Mouse (Mus musculus) small intestine, adult 2 months (tissue): ENCODE measurements at regions not wholly inside any gene's neighbourhood (a gene's known extent, or its start where the extent isn't known, plus 50 kb on each side); places are given as distances from the start of the nearest gene placed in this dataset.

Experiments used
- H3K27ac ChIP-seq: fragments of 200-500 bp; 2 replicates; pipeline ENCODE4 v1.5.1; 2012; ENCODE audit warnings: low read depth, low read length, control low read depth, inconsistent platforms; ENCODE audit not compliant: insufficient read depth
- H3K27me3 ChIP-seq: fragments of 200-500 bp; 2 replicates; pipeline ENCODE4 v1.6.1; 2012; ENCODE audit warnings: mild to moderate bottlenecking, moderate library complexity, low read length, inconsistent platforms; ENCODE audit not compliant: control insufficient read depth, insufficient read depth
- H3K36me3 ChIP-seq: fragments of 200-500 bp; 2 replicates; pipeline ENCODE4 v1.6.1; 2012; ENCODE audit warnings: mild to moderate bottlenecking, low read length, control low read depth, inconsistent platforms; ENCODE audit not compliant: control insufficient read depth, insufficient read depth
- H3K4me1 ChIP-seq: fragments of 200-500 bp; 2 replicates; pipeline ENCODE4 v1.6.1; 2012; ENCODE audit warnings: low read length, inconsistent platforms, mixed read lengths; ENCODE audit not compliant: control insufficient read depth, insufficient read depth, insufficient read length
- H3K4me3 ChIP-seq: fragments of 200-500 bp; 2 replicates; pipeline ENCODE4 v1.5.1; 2012; ENCODE audit warnings: low read depth, mild to moderate bottlenecking, control low read depth, inconsistent platforms, low read length, moderate library complexity
- CTCF ChIP-seq: fragments of 200-500 bp; IDR thresholded peaks from 2 replicates; pipeline ENCODE4 v1.5.1; 2012; ENCODE audit warnings: low read depth, mild to moderate bottlenecking, control low read depth, inconsistent platforms, low read length, moderate library complexity, mixed read lengths; ENCODE audit not compliant: insufficient replicate concordance, insufficient read length; ENCODE audit errors: extremely low read depth
- POLR2A ChIP-seq: fragments of 200-500 bp; IDR thresholded peaks from 2 replicates; pipeline ENCODE4 v1.6.1; 2012; ENCODE audit warnings: low read depth, mild to moderate bottlenecking, control low read depth, inconsistent platforms, low read length, moderate library complexity
- WGBS: fragments of 180-500 bp; shearing (Covaris S2); methylation state at CpG from one replicate; pipeline ENCODE4 v1.1.7; 2018; 5-methylcytosine and 5-hydroxymethylcytosine counted together

- Histone ChIP-seq H3K4me1 (no peaks in the 10 kb centered on the region), H3K27me3 (no peaks in the 10 kb centered on the region), H3K36me3 (no peaks in the 10 kb centered on the region), H3K27ac (no peak overlapping the region), H3K4me3 (no peak overlapping the region)
- 74% methylated on average over 7 of the region's 7 CpGs for WGBS
- TF ChIP-seq CTCF (no peak), POLR2A (no peak)
Measured at GRCm38 (mm10) chr10:66817876-66818275, 278.0 kb upstream of the Jmjd1c start.

DNA sequence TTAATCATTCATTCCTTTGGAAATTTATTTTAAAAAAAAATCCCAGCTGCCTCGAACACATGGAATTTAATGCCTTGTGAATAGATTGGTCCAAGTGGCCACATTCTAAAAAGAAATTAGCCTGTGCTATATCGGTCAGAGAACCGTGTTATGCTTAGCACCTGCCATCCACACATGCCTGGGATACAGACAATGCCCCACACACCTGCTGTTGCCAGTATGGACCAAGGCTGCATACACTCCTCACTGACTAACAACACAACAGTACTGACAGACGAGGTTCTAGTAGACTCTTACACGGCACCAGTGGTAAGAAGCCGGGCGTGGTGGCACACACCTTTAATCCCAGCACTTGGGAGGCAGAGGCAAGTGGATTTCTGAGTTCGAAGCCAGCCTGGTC is 276.4 kb upstream of the Jmjd1c start:
- H3K4me3 ChIP-seq = no peak overlapping the region
- H3K27ac ChIP-seq = no peak overlapping the region
- no peaks in the 10 kb centered on the region for H3K27me3 ChIP-seq
- no peaks in the 10 kb centered on the region for H3K4me1 ChIP-seq
- no peaks in the 10 kb centered on the region for H3K36me3 ChIP-seq
- 81% methylated on average over 8 of the region's 8 CpGs for WGBS
- no peak for TF ChIP-seq CTCF
- TF ChIP-seq POLR2A = no peak

DNA sequence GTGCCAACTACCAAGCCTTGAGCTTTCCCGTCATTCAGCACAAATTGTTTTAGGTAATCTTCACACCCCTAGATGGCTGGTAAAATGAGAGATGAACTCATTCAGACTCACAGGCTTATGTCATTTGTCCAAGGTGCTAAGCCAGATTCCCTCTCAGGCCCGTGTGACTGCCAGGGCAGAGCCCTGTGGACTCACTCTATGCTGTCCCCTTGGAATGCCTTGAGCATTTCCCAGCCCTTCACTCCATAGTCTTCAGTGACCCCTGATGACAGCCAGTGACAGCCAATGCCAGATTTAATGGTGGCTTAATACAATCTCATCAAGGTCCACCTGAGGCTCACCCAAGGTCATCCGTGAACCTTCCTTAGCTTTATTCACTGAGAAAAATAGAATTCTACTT is 270.2 kb upstream of the Jmjd1c start:
- H3K27me3 ChIP-seq = no peaks in the 10 kb centered on the region
- no peak overlapping the region for H3K4me3 ChIP-seq
- TF ChIP-seq CTCF = no peak
- no peak for TF ChIP-seq POLR2A
- WGBS = 78% methylated on average over 3 of the region's 3 CpGs
- no peaks in the 10 kb centered on the region for H3K36me3 ChIP-seq
- H3K27ac ChIP-seq = no peak overlapping the region
- H3K4me1 ChIP-seq = no peaks in the 10 kb centered on the region

DNA sequence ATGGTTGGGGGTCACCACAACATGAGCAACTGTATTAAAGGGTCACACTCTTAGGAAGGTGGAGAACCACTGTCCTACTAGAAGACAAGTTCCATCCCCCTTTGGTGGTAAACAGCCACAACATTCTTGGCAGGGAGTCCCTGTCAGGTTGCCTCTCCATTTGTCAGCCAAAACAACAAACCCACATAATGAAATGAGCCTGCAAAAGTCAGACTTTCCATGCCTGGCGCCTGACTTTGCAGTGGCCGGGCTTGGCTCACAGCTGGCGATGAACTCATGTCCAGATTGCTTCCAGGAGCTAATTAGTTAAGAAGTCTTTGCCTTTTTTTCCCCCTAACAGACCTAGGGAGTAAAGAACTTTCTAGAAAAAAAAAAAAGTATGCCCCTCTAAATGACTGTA is 269.6 kb upstream of the Jmjd1c start:
- WGBS = 81% methylated on average over 3 of the region's 3 CpGs
- Histone ChIP-seq H3K4me3 (no peak overlapping the region), H3K4me1 (no peaks in the 10 kb centered on the region), H3K27ac (no peak overlapping the region), H3K27me3 (no peaks in the 10 kb centered on the region), H3K36me3 (no peaks in the 10 kb centered on the region)
- TF ChIP-seq CTCF (no peak), POLR2A (no peak)

- no peaks in the 10 kb centered on the region for H3K36me3 ChIP-seq
- no peak overlapping the region for H3K27ac ChIP-seq
- WGBS = 66% methylated on average over 4 of the region's 4 CpGs
- no peaks in the 10 kb centered on the region for H3K27me3 ChIP-seq
- TF ChIP-seq POLR2A = no peak
- no peak for TF ChIP-seq CTCF
- H3K4me1 ChIP-seq = no peaks in the 10 kb centered on the region
- no peak overlapping the region for H3K4me3 ChIP-seq
Measured at GRCm38 (mm10) chr10:66834974-66835373, 261.0 kb upstream of the Jmjd1c start.

DNA sequence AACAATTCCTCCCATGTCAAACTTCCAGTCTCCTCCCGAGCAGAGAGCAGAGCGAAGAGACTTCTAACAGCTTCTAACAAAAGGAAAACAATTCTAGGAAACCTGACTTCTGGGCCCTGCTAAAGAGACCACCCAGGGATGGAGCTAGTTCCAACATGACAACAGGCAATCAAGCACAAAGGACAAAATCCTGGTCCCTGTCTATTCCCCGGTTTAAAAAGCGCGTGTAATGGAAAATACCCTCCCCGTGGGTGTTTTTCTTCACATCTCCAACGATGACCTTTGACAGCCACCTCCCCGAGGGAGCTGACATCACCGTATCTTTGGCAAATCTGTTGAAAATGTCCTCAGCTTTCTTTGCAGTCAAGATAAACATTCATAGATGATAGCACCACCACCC is 256.9 kb upstream of the Jmjd1c start:
- Histone ChIP-seq H3K36me3 (no peaks in the 10 kb centered on the region), H3K4me1 (no peaks in the 10 kb centered on the region), H3K27ac (no peak overlapping the region), H3K4me3 (no peak overlapping the region), H3K27me3 (no peaks in the 10 kb centered on the region)
- no peak for TF ChIP-seq CTCF
- no peak for TF ChIP-seq POLR2A
- WGBS = 72% methylated on average over 9 of the region's 9 CpGs

DNA sequence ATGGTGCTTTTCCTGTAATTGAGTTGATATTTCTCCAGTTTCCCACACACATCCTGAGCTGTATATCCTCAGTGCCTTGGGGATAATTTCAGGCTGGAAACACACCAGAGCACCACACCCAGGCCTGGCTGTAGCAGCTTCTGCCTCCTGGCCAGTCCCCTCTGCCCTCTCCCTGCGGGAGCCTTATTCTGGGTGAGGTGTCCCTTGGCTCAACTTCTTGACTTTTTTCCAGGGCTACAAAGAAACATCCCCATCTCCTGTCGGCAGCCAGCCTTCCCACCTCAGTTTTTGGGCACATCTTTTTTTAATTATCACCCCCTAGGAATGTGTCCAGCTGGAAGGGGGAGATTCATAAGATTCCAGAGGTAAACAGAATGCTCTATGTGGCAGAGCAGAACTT is 252.7 kb upstream of the Jmjd1c start:
- no peak overlapping the region for H3K27ac ChIP-seq
- no peak overlapping the region for H3K4me3 ChIP-seq
- H3K36me3 ChIP-seq = no peaks in the 10 kb centered on the region
- WGBS = 82% methylated on average over 2 of the region's 2 CpGs
- no peaks in the 10 kb centered on the region for H3K27me3 ChIP-seq
- no peak for TF ChIP-seq POLR2A
- TF ChIP-seq CTCF = no peak
- H3K4me1 ChIP-seq = no peaks in the 10 kb centered on the region

- Histone ChIP-seq H3K4me3 (no peak overlapping the region), H3K27ac (no peak overlapping the region), H3K36me3 (no peaks in the 10 kb centered on the region), H3K27me3 (no peaks in the 10 kb centered on the region), H3K4me1 (no peaks in the 10 kb centered on the region)
- TF ChIP-seq POLR2A = no peak
- TF ChIP-seq CTCF = no peak
- WGBS = 80% methylated on average over 5 of the region's 5 CpGs
Measured at GRCm38 (mm10) chr10:66848778-66849177, 247.1 kb upstream of the Jmjd1c start.
